Mouse (Mus musculus): ENCODE results near the gene Gm13277.
"Not testable (repeated sequence)": the region's sequence is repeated elsewhere in the genome, so short reads cannot be mapped to it uniquely, and the experiment has no call there.

DNA sequence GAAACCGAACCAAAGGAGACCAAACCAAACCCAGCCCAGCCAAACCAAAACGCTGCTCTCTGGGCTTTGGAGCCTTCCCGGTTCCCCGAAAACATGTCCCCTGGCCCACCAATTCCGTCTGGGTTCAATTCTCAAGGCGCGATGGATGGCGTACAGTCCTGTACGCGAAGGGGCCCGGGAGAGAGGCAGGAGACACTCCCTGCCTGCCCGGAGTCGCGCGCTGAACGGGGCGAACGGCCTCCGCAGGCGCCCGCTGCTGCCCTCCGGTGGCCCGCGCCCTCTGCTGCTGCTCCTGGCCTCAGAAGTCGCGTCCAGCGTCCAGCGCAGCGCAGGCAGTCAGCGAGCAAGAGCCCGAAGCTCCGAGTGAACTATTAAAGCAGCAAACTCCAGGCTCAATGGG lies 14.9 kb upstream of the Gm13277 start, which contains the start of gene Gm13290:
- not testable (repeated sequence) for TF ChIP-seq GATA1, TAL1 (IDR thresholded peaks at IDR 0.05; ENCODE audit: low read length)
